Mouse (Mus musculus) kidney, postnatal 0 days (tissue): ENCODE data around the gene Cyp2d11. TPM values are rescaled to one million over a fixed set of nuclear protein-coding genes. Genes with fewer than 3 reads are reported as not detected.

Experiments
- ATAC-seq: fragments of 200-750 bp; cut with Nextera tagmentation; replicated peaks from 2 replicates; pipeline ENCODE4 v1.8.0; 2017; ENCODE audit warnings: low read depth, moderate number of reproducible peaks, moderate TSS enrichment, moderate library complexity; ENCODE audit not compliant: low FRiP score
- DNase-seq: peaks from one replicate; pipeline ENCODE4 v3.0.0-alpha.2; 2016; ENCODE audit warnings: low spot score
- H3K27ac ChIP-seq: fragments of 300-500 bp; sonication (generic); 2 replicates; pipeline ENCODE4 v1.5.1; 2014; ENCODE audit warnings: mild to moderate bottlenecking
- H3K27me3 ChIP-seq: fragments of 300-500 bp; sonication (generic); 2 replicates; pipeline ENCODE4 v1.6.1; 2014; ENCODE audit warnings: low read length, mixed read lengths; ENCODE audit not compliant: insufficient read depth
- H3K36me3 ChIP-seq: fragments of 300-500 bp; sonication (generic); 2 replicates; pipeline ENCODE4 v1.6.1; 2014; ENCODE audit warnings: low read length, mixed read lengths; ENCODE audit not compliant: insufficient read depth
- H3K4me1 ChIP-seq: fragments of 300-500 bp; sonication (generic); replicated peaks from 2 replicates; pipeline ENCODE4 v1.6.1; 2014; ENCODE audit warnings: antibody characterized with exemption, low read length, mixed read lengths; ENCODE audit not compliant: insufficient read depth
- H3K4me2 ChIP-seq: fragments of 300-500 bp; sonication (generic); 2 replicates; pipeline ENCODE4 v1.6.1; 2014; ENCODE audit warnings: mild to moderate bottlenecking, low read length, moderate library complexity, mixed read lengths
- H3K4me3 ChIP-seq: fragments of 300-500 bp; sonication (generic); replicated peaks from 2 replicates; pipeline ENCODE4 v1.5.1; 2014; ENCODE audit warnings: low read depth, low read length
- H3K9ac ChIP-seq: fragments of 300-500 bp; sonication (generic); 2 replicates; pipeline ENCODE4 v1.6.1; 2014; ENCODE audit warnings: low read depth, low read length
- H3K9me3 ChIP-seq: fragments of 300-500 bp; sonication (generic); replicated peaks from 2 replicates; pipeline ENCODE4 v1.6.1; 2016; ENCODE audit warnings: low read length, inconsistent platforms, mixed read lengths
- CTCF ChIP-seq: IDR thresholded peaks from 2 replicates; pipeline ENCODE4 v1.5.1; 2016; ENCODE audit warnings: antibody characterized with exemption, low read depth, mild to moderate bottlenecking, moderate library complexity
- WGBS: fragments of 180-500 bp; shearing (Covaris S2); extraction: QIAGEN DNeasy Blood & Tissue Kit; methylation state at CpG from one replicate; pipeline ENCODE4 v1.1.7; 2014; 5-methylcytosine and 5-hydroxymethylcytosine counted together
- polyA plus RNA-seq: library from polyadenylated mRNA; unstranded; fragments of >200 nt; fragmentation: Nextera tagmentation; extraction: Ambion mirVana; gene quantifications from 2 replicates; pipeline ENCODE4 v1.2.1, GENCODE M21; 2015

Gene Cyp2d11
- polyA plus RNA-seq, 1 experiment from 2014 or later = not detected

GRCm38 (mm10) chr15:82344971-82345370 lies 48.9 kb downstream of the Cyp2d11 start:
- no peaks in the 10 kb centered on the region for H3K9me3 ChIP-seq
- WGBS = 86% methylated on average over 6 of the region's 6 CpGs

GRCm38 (mm10) chr15:82343368-82344287 lies 50.2 kb downstream of the Cyp2d11 start:
- TF ChIP-seq CTCF = no peak
- no peaks in the 10 kb centered on the region for H3K9me3 ChIP-seq
- no peak for DNase-seq
- no peak for ATAC-seq
- peaks cover 37% of the 10 kb centered on the region for H3K4me1 ChIP-seq
- H3K4me2 ChIP-seq = no peak overlapping the region
- no peaks in the 10 kb centered on the region for H3K27me3 ChIP-seq
- no peak overlapping the region for H3K9ac ChIP-seq
- 80% methylated on average over 27 of the region's 27 CpGs for WGBS
- peaks cover 10% of the 10 kb centered on the region for H3K36me3 ChIP-seq
- H3K27ac ChIP-seq = peak overlapping the region; percentile 54; the same call in 1 of the 2 replicates
- H3K4me3 ChIP-seq = no peak overlapping the region

More at GRCm38 (mm10) chr15:82344971-82345370, 48.9 kb downstream of the Cyp2d11 start:
- peaks cover 37% of the 10 kb centered on the region for H3K4me1 ChIP-seq
- TF ChIP-seq CTCF = no peak
- no peak for ATAC-seq
- no peak overlapping the region for H3K9ac ChIP-seq
- no peak overlapping the region for H3K4me3 ChIP-seq
- H3K27ac ChIP-seq = no peak overlapping the region
- H3K4me2 ChIP-seq = no peak overlapping the region
- no peak for DNase-seq
- H3K36me3 ChIP-seq = peaks cover 22% of the 10 kb centered on the region
- H3K27me3 ChIP-seq = no peaks in the 10 kb centered on the region

- no peak overlapping the region for H3K9ac ChIP-seq
- ATAC-seq = no peak
- no peak overlapping the region for H3K4me3 ChIP-seq
- no peak overlapping the region for H3K27ac ChIP-seq
- TF ChIP-seq CTCF = no peak
- DNase-seq = no peak
- no peaks in the 10 kb centered on the region for H3K27me3 ChIP-seq
- H3K36me3 ChIP-seq = no peaks in the 10 kb centered on the region
- WGBS = 77% methylated on average over 5 of the region's 5 CpGs
- no peaks in the 10 kb centered on the region for H3K9me3 ChIP-seq
- no peak overlapping the region for H3K4me2 ChIP-seq
- peaks cover 34% of the 10 kb centered on the region for H3K4me1 ChIP-seq
Observed at GRCm38 (mm10) chr15:82342543-82342935, 51.3 kb downstream of the Cyp2d11 start.

- WGBS = 51% methylated on average over 15 of the region's 15 CpGs
- H3K27me3 ChIP-seq = no peaks in the 10 kb centered on the region
- ATAC-seq (no peak), DNase-seq (no peak)
- peak overlapping the region; percentile 80 for H3K27ac ChIP-seq
- H3K4me2 ChIP-seq = peak overlapping the region; percentile 74
- H3K36me3 ChIP-seq = no peaks in the 10 kb centered on the region
- H3K4me3 ChIP-seq = peak overlapping the region; percentile 44
- H3K9ac ChIP-seq = peak overlapping the region; percentile 75
- peaks cover 31% of the 10 kb centered on the region for H3K4me1 ChIP-seq
- H3K9me3 ChIP-seq = no peaks in the 10 kb centered on the region
- TF ChIP-seq CTCF = no peak
Observed at GRCm38 (mm10) chr15:82341675-82342542, 51.9 kb downstream of the Cyp2d11 start.

- no peaks in the 10 kb centered on the region for H3K27me3 ChIP-seq
- 1% methylated on average over 40 of the region's 40 CpGs for WGBS
Observed at GRCm38 (mm10) chr15:82341036-82341501, 52.8 kb downstream of the Cyp2d11 start.

More at GRCm38 (mm10) chr15:82341036-82341501, 52.8 kb downstream of the Cyp2d11 start:
- DNase-seq (peak; percentile 74), ATAC-seq (no peak)
- peak overlapping the region; percentile 74 for H3K4me2 ChIP-seq
- H3K4me3 ChIP-seq = peak overlapping the region; percentile 44
- H3K9me3 ChIP-seq = no peaks in the 10 kb centered on the region
- H3K36me3 ChIP-seq = peaks cover 2% of the 10 kb centered on the region; the same call in 1 of the 2 replicates
- peaks cover 30% of the 10 kb centered on the region for H3K4me1 ChIP-seq
- H3K27ac ChIP-seq = peak overlapping the region; percentile 80
- no peak for TF ChIP-seq CTCF
- peak overlapping the region; percentile 75 for H3K9ac ChIP-seq
